Mouse (Mus musculus): ENCODE data around the gene Mrm2. TPM values are rescaled to one million over a fixed set of nuclear protein-coding genes. Genes with fewer than 3 reads are reported as not detected.

Gene Mrm2
- total RNA-seq (2014; rRNA removed), result 14.5 and 15.6 TPM in 2 replicates
- polyA plus RNA-seq (2015; fragmentation: Nextera tagmentation; extraction: Ambion mirVana), result 15.0 and 15.8 TPM in 2 replicates

- Histone ChIP-seq H3K27ac (peak within 1 kb of the TSS; percentile 86), H3K9ac (replicated peaks; ENCODE audit: low read length) (peak within 1 kb of the TSS; percentile 66), H3K9me3 (ENCODE audit: low read length) (no peaks in the 10 kb centered on the region), H3K27me3 (ENCODE audit: insufficient read depth, low read length) (no peaks in the 10 kb centered on the region), H3K4me3 (ENCODE audit: low read length) (peak within 1 kb of the TSS; percentile 62), H3K4me2 (ENCODE audit: low read depth, low read length) (peak within 1 kb of the TSS; percentile 85), H3K4me1 (ENCODE audit: insufficient read depth, low read length) (peaks cover 10% of the 10 kb centered on the region), H3K36me3 (ENCODE audit: insufficient read depth, low read length) (peaks cover 8% of the 10 kb centered on the region; the same call in 1 of the 2 replicates)
- ATAC-seq (peak; percentile 86), DNase-seq (ENCODE audit: low spot score) (peak; percentile 86)
- WGBS, result under 1% methylated on average over 39 of the region's 39 CpGs
- TF ChIP-seq CTCF (IDR thresholded peaks at IDR 0.05; ENCODE audit: low read depth), result peak; percentile 83
These were observed at the start of gene Mrm2 for GRCm38 (mm10) chr5:140331615-140332512. Gene Mrm2, minus strand, starts transcription at chr5:140331898.

- H3K4me1 ChIP-seq (ENCODE audit: insufficient read depth, low read length), result no peaks in the 10 kb centered on the region
- WGBS, result 92% methylated on average over 7 of the region's 7 CpGs
- no peak overlapping the region for H3K9ac ChIP-seq (replicated peaks; ENCODE audit: low read length)
- no peaks in the 10 kb centered on the region for H3K36me3 ChIP-seq (ENCODE audit: insufficient read depth, low read length)
- TF ChIP-seq CTCF (IDR thresholded peaks at IDR 0.05; ENCODE audit: low read depth), result no peak
- H3K4me2 ChIP-seq (ENCODE audit: low read depth, low read length), result no peak overlapping the region
- H3K27ac ChIP-seq, result no peak overlapping the region
- no peaks in the 10 kb centered on the region for H3K27me3 ChIP-seq (ENCODE audit: insufficient read depth, low read length)
- H3K9me3 ChIP-seq (ENCODE audit: low read length), result no peaks in the 10 kb centered on the region
- H3K4me3 ChIP-seq (ENCODE audit: low read length), result no peak overlapping the region
- DNase-seq (ENCODE audit: low spot score), result no peak
- no peak for ATAC-seq
These were observed 49.5 kb upstream of the Mrm2 start for GRCm38 (mm10) chr5:140381156-140381555.

GRCm38 (mm10) chr5:140379299-140379698 lies 47.6 kb upstream of the Mrm2 start:
- Histone ChIP-seq H3K36me3 (ENCODE audit: insufficient read depth, low read length) (no peaks in the 10 kb centered on the region), H3K27me3 (ENCODE audit: insufficient read depth, low read length) (no peaks in the 10 kb centered on the region), H3K9ac (replicated peaks; ENCODE audit: low read length) (no peak overlapping the region), H3K4me2 (ENCODE audit: low read depth, low read length) (no peak overlapping the region), H3K9me3 (ENCODE audit: low read length) (no peaks in the 10 kb centered on the region), H3K27ac (no peak overlapping the region), H3K4me1 (ENCODE audit: insufficient read depth, low read length) (no peaks in the 10 kb centered on the region), H3K4me3 (ENCODE audit: low read length) (no peak overlapping the region)
- WGBS, result 65% methylated on average over 6 of the region's 6 CpGs
- no peak for TF ChIP-seq CTCF (IDR thresholded peaks at IDR 0.05; ENCODE audit: low read depth)
- ATAC-seq (no peak), DNase-seq (ENCODE audit: low spot score) (no peak)

DNA sequence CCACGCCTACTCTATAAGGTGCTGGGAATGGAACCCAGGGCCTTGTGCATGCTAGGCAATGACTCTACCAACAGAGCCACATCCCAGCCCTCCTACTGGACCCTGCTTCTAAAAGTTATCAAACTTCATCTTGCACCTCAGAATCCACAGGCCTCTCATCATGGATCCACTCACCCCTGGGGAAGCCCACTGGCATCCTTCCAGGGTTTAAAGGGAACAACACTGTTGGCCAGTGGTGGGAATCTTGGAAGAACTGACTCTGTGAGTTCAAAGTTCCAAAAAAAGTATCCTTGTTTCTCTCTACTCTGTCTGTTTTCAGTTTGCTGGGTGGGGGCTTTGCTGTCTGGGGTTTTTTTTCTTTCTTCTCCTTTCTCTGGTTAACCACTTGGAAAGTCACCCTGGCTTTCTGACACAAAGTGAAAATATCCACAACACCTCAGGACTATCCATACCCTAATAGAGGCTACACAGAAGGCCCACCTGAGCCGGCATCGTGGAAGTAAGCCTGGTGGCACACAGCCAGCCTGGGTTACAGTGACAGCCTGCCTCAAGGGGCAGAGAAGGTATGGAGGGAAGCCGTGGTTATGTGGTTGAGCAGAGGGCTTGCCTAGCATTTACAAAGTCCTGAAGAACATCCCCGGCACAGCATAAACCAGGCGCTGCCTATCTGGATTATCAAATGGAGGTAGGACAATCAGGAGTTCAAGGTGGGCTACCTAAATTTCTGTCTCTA lies 46.6 kb upstream of the Mrm2 start:
- Histone ChIP-seq H3K9me3 (ENCODE audit: low read length) (no peaks in the 10 kb centered on the region), H3K27ac (no peak overlapping the region), H3K4me2 (ENCODE audit: low read depth, low read length) (no peak overlapping the region), H3K27me3 (ENCODE audit: insufficient read depth, low read length) (no peaks in the 10 kb centered on the region), H3K9ac (replicated peaks; ENCODE audit: low read length) (no peak overlapping the region), H3K4me3 (ENCODE audit: low read length) (no peak overlapping the region), H3K36me3 (ENCODE audit: insufficient read depth, low read length) (no peaks in the 10 kb centered on the region), H3K4me1 (ENCODE audit: insufficient read depth, low read length) (no peaks in the 10 kb centered on the region)
- DNase-seq (ENCODE audit: low spot score), result no peak
- no peak for TF ChIP-seq CTCF (IDR thresholded peaks at IDR 0.05; ENCODE audit: low read depth)
- 85% methylated on average over 6 of the region's 6 CpGs for WGBS
- ATAC-seq, result no peak

DNA sequence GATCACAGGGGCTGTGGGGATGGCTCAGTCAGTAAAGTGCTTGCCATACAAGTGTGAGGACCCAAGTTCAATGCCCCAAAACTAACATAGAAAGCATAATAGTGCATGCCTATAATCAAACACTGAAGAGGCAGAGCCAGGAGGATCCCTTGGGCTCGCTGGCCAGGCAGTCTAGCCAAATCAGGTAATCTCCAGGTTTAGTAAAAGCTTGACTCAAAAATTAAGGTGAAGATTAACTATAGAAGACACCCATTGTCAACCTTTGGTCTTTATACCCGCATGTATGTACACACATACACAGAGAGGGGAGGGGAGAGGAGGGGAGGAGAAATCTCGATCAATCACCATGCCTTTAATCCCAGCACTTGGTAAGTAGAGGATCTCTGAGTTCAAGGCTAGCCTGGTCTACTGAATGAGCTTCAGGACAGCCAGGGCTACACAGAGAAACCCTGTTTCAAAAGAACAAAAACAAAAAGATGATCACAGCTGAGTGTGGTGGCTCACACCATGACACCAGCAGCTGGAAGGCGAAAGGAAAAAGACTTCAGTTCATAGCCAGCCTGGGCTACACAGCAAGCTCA lies 43.6 kb upstream of the Mrm2 start:
- Histone ChIP-seq H3K9ac (replicated peaks; ENCODE audit: low read length) (no peak overlapping the region), H3K36me3 (ENCODE audit: insufficient read depth, low read length) (no peaks in the 10 kb centered on the region), H3K4me3 (ENCODE audit: low read length) (no peak overlapping the region), H3K27ac (no peak overlapping the region), H3K4me1 (ENCODE audit: insufficient read depth, low read length) (no peaks in the 10 kb centered on the region), H3K4me2 (ENCODE audit: low read depth, low read length) (no peak overlapping the region), H3K9me3 (ENCODE audit: low read length) (no peaks in the 10 kb centered on the region), H3K27me3 (ENCODE audit: insufficient read depth, low read length) (no peaks in the 10 kb centered on the region)
- DNase-seq (ENCODE audit: low spot score) (no peak), ATAC-seq (no peak)
- WGBS, result 88% methylated on average over 4 of the region's 4 CpGs
- no peak for TF ChIP-seq CTCF (IDR thresholded peaks at IDR 0.05; ENCODE audit: low read depth)

DNA sequence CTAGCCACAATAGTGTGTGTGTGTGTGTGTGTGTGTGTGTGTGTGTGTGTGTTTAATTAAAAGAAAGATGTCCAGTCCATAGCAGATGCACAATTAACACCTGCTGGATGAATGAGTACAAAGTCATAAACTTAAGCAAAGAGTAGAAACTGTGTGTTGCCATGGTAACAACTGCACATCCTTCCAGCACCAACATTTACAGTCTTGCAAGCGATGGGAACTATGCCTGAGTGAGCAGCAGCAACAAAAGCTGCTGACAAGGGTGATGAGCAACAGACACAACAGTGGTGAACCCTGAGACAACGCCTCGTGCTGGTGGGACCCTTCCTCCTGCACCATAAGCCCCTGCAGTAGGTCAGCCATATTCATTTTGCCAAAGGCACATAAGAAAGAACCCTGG lies 42.5 kb upstream of the Mrm2 start:
- peak; percentile 56 for DNase-seq (ENCODE audit: low spot score)
- H3K27me3 ChIP-seq (ENCODE audit: insufficient read depth, low read length), result no peaks in the 10 kb centered on the region

More for the DNA sequence above, 42.5 kb upstream of the Mrm2 start:
- Histone ChIP-seq H3K27ac (0 out of 2 replicates have a peak overlapping the region, but pooled peaks have one; percentile 56), H3K9ac (replicated peaks; ENCODE audit: low read length) (no peak overlapping the region), H3K4me1 (ENCODE audit: insufficient read depth, low read length) (no peaks in the 10 kb centered on the region), H3K36me3 (ENCODE audit: insufficient read depth, low read length) (no peaks in the 10 kb centered on the region), H3K9me3 (ENCODE audit: low read length) (no peaks in the 10 kb centered on the region), H3K4me2 (ENCODE audit: low read depth, low read length) (no peak overlapping the region), H3K4me3 (ENCODE audit: low read length) (no peak overlapping the region)
- 36% methylated on average over 3 of the region's 3 CpGs for WGBS
- ATAC-seq, result peak; percentile 51; the same call in 1 of the 2 replicates
- no peak for TF ChIP-seq CTCF (IDR thresholded peaks at IDR 0.05; ENCODE audit: low read depth)

Data from hindbrain, postnatal 0 days (tissue).